Mouse (Mus musculus) layer of hippocampus, adult 9-10 months (tissue): Measurements from ENCODE around the gene Npc1l1.

ENCODE experiments used
- DNase-seq: peaks from one replicate; pipeline ENCODE4 v3.0.0; 2022; ENCODE audit warnings: low spot score

Npc1l1 gene

GRCm38 (mm10) chr11:6207090-6207489 is 22.9 kb downstream of the Npc1l1 start:
- DNase-seq: no peak

GRCm38 (mm10) chr11:6200570-6200969 is 29.4 kb downstream of the Npc1l1 start:
- no peak for DNase-seq

GRCm38 (mm10) chr11:6200087-6200569 is 29.8 kb downstream of the Npc1l1 start, which contains the start of gene Nudcd3:
Gene Nudcd3 (minus strand): TSS chr11:6200415.
- peak; percentile 90 for DNase-seq

GRCm38 (mm10) chr11:6199410-6200086 is 30.4 kb downstream of the Npc1l1 start, which contains the start of gene A730071L15Rik:
Gene A730071L15Rik (plus strand): TSS chr11:6200029.
- DNase-seq: no peak

- DNase-seq: no peak
Measured at GRCm38 (mm10) chr11:6198449-6198848, 31.5 kb downstream of the Npc1l1 start.

GRCm38 (mm10) chr11:6196780-6197179 is 33.2 kb downstream of the Npc1l1 start:
- no peak for DNase-seq

GRCm38 (mm10) chr11:6187878-6188277 is 42.1 kb downstream of the Npc1l1 start:
- DNase-seq: peak; percentile 99

- no peak for DNase-seq
Measured at GRCm38 (mm10) chr11:6187399-6187798, 42.5 kb downstream of the Npc1l1 start.

- no peak for DNase-seq
Measured at GRCm38 (mm10) chr11:6184202-6184935, 45.6 kb downstream of the Npc1l1 start.

GRCm38 (mm10) chr11:6183246-6183645 is 46.7 kb downstream of the Npc1l1 start:
- DNase-seq: no peak

GRCm38 (mm10) chr11:6180811-6181399 is 49.0 kb downstream of the Npc1l1 start:
- DNase-seq: no peak

- DNase-seq: no peak
Measured at GRCm38 (mm10) chr11:6179194-6179593, 50.7 kb downstream of the Npc1l1 start.

- DNase-seq: no peak
Measured at GRCm38 (mm10) chr11:6178673-6179166, 51.2 kb downstream of the Npc1l1 start.

GRCm38 (mm10) chr11:6177781-6178420 is 52.0 kb downstream of the Npc1l1 start:
- no peak for DNase-seq

- no peak for DNase-seq
Measured at GRCm38 (mm10) chr11:6175506-6175905, 54.4 kb downstream of the Npc1l1 start.

GRCm38 (mm10) chr11:6174719-6175118 is 55.2 kb downstream of the Npc1l1 start:
- no peak for DNase-seq

GRCm38 (mm10) chr11:6169041-6169663 is 60.8 kb downstream of the Npc1l1 start:
- no peak for DNase-seq

GRCm38 (mm10) chr11:6166351-6166750 is 63.6 kb downstream of the Npc1l1 start:
- no peak for DNase-seq

GRCm38 (mm10) chr11:6165391-6166081 is 64.4 kb downstream of the Npc1l1 start:
- no peak for DNase-seq

- DNase-seq: no peak
Measured at GRCm38 (mm10) chr11:6164781-6165180, 65.2 kb downstream of the Npc1l1 start.

GRCm38 (mm10) chr11:6163706-6164105 is 66.2 kb downstream of the Npc1l1 start:
- no peak for DNase-seq
